Mouse (Mus musculus): ENCODE measurements around the gene Senp5.

GRCm38 (mm10) chr16:31917776-31918175 lies 85.3 kb downstream of the Senp5 start:
- TF ChIP-seq CTCF (IDR thresholded peaks at IDR 0.05; ENCODE audit: control insufficient read depth, insufficient read depth, low read length) = no peak
- no peak for TF ChIP-seq POLR2A (IDR thresholded peaks at IDR 0.05; ENCODE audit: borderline replicate concordance, control insufficient read depth, low read depth, low read length)

Measured in bone marrow, adult 2 months (tissue).